19 mouse cellular contexts compared by ENCODE assay signal in the genomic region with DNA sequence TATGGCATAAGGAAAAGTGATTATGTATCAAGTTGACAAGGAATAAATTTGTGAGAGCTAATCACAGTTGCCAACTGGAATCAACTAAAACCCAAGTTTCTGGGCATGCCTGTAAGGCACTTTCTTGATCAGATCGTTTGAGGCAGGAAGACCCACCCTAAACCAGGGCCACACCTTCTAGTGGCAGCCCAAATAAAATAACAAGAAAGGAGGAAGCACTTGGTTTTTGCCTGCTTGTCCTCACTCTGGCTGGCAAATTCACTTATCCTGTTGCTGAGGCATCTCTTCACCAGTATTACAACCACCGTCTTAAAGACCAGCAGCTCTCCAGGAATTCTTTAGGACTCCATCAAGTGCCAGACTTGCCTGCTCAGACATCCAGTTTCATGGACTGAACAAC. TPM values are rescaled to one million over a fixed set of nuclear protein-coding genes. Genes with fewer than 3 reads are reported as not detected.
A peak's percentile ranks its signal among the peaks of the same experiment; 100 is the strongest.
DNase-seq lines count a peak whose midpoint lies in the region; ATAC-seq lines count a peak whose summit lies in the region.
"Had no signal": no experiment of that assay in that cellular context is flagged by ENCODE, and none has a peak within 500 bp of the region (broad histone marks: within the 10 kb centered on the region; RNA-seq: fewer than 3 reads in every experiment).

No protein-coding gene starts in this region.

- no peaks in the 10 kb centered on the region for H3K4me1 ChIP-seq in midbrain, embryonic 11.5 days (ENCODE audit: control insufficient read depth, insufficient read depth, low read length)
- H3K4me1 ChIP-seq in midbrain, embryonic 15.5 days: no peaks in the 10 kb centered on the region
- peaks cover 54% of the 10 kb centered on the region for H3K4me1 ChIP-seq in liver, embryonic 15.5 days (replicated peaks)

- DNase-seq in midbrain, embryonic 11.5 days (ENCODE audit: low spot score, missing footprints): peak; percentile 67
- no peak for DNase-seq in urinary bladder, postnatal 36 days (ENCODE audit: low spot score in 2 of 2)
- DNase-seq in right cerebral cortex, postnatal 4 days: no peak
- DNase-seq in lung, postnatal 25 days (ENCODE audit: low spot score): no peak
- DNase-seq: adrenal gland, postnatal 10 days; cerebellum, adult 11-12 months; heart, adult 11 months; kidney, adult 11 months; kidney, postnatal 10 days; lung, embryonic 14.5 days; right cerebral cortex, postnatal 25 days; thymus, adult 18-20 months had no signal

- H3K27ac ChIP-seq in midbrain, embryonic 11.5 days (ENCODE audit: low read depth, low read length): no peak overlapping the region
- H3K27ac ChIP-seq in midbrain, embryonic 15.5 days: no peak overlapping the region
- H3K27ac ChIP-seq in liver, embryonic 15.5 days (replicated peaks): peak overlapping the region; percentile 64
- H3K27ac ChIP-seq: embryonic facial prominence, embryonic 12.5 days; hindbrain, embryonic 15.5 days; limb, embryonic 12.5 days had no signal

- H3K27me3 ChIP-seq in midbrain, embryonic 11.5 days (ENCODE audit: control insufficient read depth, insufficient read depth, low read length): no peaks in the 10 kb centered on the region
- H3K27me3 ChIP-seq in midbrain, embryonic 15.5 days (replicated peaks): no peaks in the 10 kb centered on the region
- no peaks in the 10 kb centered on the region for H3K27me3 ChIP-seq in liver, embryonic 15.5 days
- H3K27me3 ChIP-seq: embryonic facial prominence, embryonic 12.5 days; hindbrain, embryonic 15.5 days; limb, embryonic 12.5 days had no signal

- H3K4me2 ChIP-seq in midbrain, embryonic 11.5 days: no peak overlapping the region
- H3K4me2 ChIP-seq in midbrain, embryonic 15.5 days: no peak overlapping the region
- no peak overlapping the region for H3K4me2 ChIP-seq in liver, embryonic 15.5 days
- H3K4me2 ChIP-seq: embryonic facial prominence, embryonic 12.5 days; hindbrain, embryonic 15.5 days; limb, embryonic 12.5 days; lung, embryonic 14.5 days had no signal

- H3K9ac ChIP-seq in midbrain, embryonic 11.5 days (ENCODE audit: low read length): no peak overlapping the region
- no peak overlapping the region for H3K9ac ChIP-seq in midbrain, embryonic 15.5 days
- H3K9ac ChIP-seq in liver, embryonic 15.5 days: no peak overlapping the region
- H3K9ac ChIP-seq: embryonic facial prominence, embryonic 12.5 days; hindbrain, embryonic 15.5 days; limb, embryonic 12.5 days; lung, embryonic 14.5 days had no signal

- no peak overlapping the region for H3K4me3 ChIP-seq in midbrain, embryonic 11.5 days (ENCODE audit: low read depth, low read length)
- H3K4me3 ChIP-seq in midbrain, embryonic 15.5 days: no peak overlapping the region
- H3K4me3 ChIP-seq in liver, embryonic 15.5 days (replicated peaks): no peak overlapping the region
- H3K4me3 ChIP-seq: embryonic facial prominence, embryonic 12.5 days; hindbrain, embryonic 15.5 days; limb, embryonic 12.5 days had no signal

- WGBS in midbrain, embryonic 11.5 days: 81% methylated on average over 2 of the region's 2 CpGs
- 85% methylated on average over 2 of the region's 2 CpGs for WGBS in midbrain, embryonic 15.5 days
- 35% methylated on average over 2 of the region's 2 CpGs for WGBS in liver, embryonic 15.5 days (ENCODE audit: insufficient replicate concordance)

- no peaks in the 10 kb centered on the region for H3K9me3 ChIP-seq in midbrain, embryonic 11.5 days (ENCODE audit: control insufficient read depth, low read length)
- H3K9me3 ChIP-seq in midbrain, embryonic 15.5 days: no peaks in the 10 kb centered on the region
- no peaks in the 10 kb centered on the region for H3K9me3 ChIP-seq in liver, embryonic 15.5 days (replicated peaks)
- H3K9me3 ChIP-seq: embryonic facial prominence, embryonic 12.5 days; hindbrain, embryonic 15.5 days; limb, embryonic 12.5 days had no signal

- H3K36me3 ChIP-seq in midbrain, embryonic 11.5 days (ENCODE audit: control insufficient read depth, insufficient read depth, low read length): no peaks in the 10 kb centered on the region; the same call in 1 of the 2 replicates
- H3K36me3 ChIP-seq in midbrain, embryonic 15.5 days (replicated peaks): no peaks in the 10 kb centered on the region
- H3K36me3 ChIP-seq in liver, embryonic 15.5 days (replicated peaks): peaks cover 35% of the 10 kb centered on the region
- H3K36me3 ChIP-seq: hindbrain, embryonic 15.5 days had no signal

- ATAC-seq in midbrain, embryonic 11.5 days (ENCODE audit: low FRiP score): no peak
- no peak for ATAC-seq in midbrain, embryonic 15.5 days (replicated peaks)
- peak; percentile 78 for ATAC-seq in activated CD4-positive, CD25-positive, alpha-beta regulatory T cell, adult 4 months
- 0 out of 2 replicates have a peak, but pooled peaks have one; percentile 47 for ATAC-seq in liver, embryonic 15.5 days (ENCODE audit: insufficient read depth)
- ATAC-seq: forebrain, embryonic 16.5 days had no signal

RNA-seq across cellular contexts. Expression of gene Frs2, which starts 20.9 kb away (rescaled TPM):
- 27.1 and 28.5 TPM in 2 replicates for polyA plus RNA-seq in midbrain, embryonic 11.5 days (2014; fragmentation: Nextera tagmentation; extraction: Ambion mirVana)
- polyA plus RNA-seq in midbrain, embryonic 15.5 days (2015; fragmentation: Nextera tagmentation; extraction: Ambion mirVana): 21.0 and 22.0 TPM in 2 replicates
- polyA plus RNA-seq in activated CD4-positive, CD25-positive, alpha-beta regulatory T cell, adult 4 months (2017; shearing (Covaris generic)): 10 to 100 TPM in 1 of 2 experiments, 1 to 10 TPM in 1; 9.9 to 10.1 TPM
- 6.9 and 7.5 TPM in 2 replicates for polyA plus RNA-seq in liver, embryonic 15.5 days (2015; fragmentation: Nextera tagmentation; extraction: Ambion mirVana)

Comparison
In these comparisons a context has a peak if more than half of its experiments do, and no peak if none do; other contexts are left out.
1. ATAC-seq: peak in activated CD4-positive, CD25-positive, alpha-beta regulatory T cell, adult 4 months (single experiment) and liver, embryonic 15.5 days (single experiment); none in midbrain, embryonic 11.5 days (single experiment) and midbrain, embryonic 15.5 days (single experiment).